Mouse (Mus musculus) kidney, adult 9 months (tissue): ENCODE data around the gene Hsh2d.

ENCODE experiments used
- DNase-seq: peaks from one replicate; pipeline ENCODE4 v3.0.0; 2022

The Hsh2d gene

DNA sequence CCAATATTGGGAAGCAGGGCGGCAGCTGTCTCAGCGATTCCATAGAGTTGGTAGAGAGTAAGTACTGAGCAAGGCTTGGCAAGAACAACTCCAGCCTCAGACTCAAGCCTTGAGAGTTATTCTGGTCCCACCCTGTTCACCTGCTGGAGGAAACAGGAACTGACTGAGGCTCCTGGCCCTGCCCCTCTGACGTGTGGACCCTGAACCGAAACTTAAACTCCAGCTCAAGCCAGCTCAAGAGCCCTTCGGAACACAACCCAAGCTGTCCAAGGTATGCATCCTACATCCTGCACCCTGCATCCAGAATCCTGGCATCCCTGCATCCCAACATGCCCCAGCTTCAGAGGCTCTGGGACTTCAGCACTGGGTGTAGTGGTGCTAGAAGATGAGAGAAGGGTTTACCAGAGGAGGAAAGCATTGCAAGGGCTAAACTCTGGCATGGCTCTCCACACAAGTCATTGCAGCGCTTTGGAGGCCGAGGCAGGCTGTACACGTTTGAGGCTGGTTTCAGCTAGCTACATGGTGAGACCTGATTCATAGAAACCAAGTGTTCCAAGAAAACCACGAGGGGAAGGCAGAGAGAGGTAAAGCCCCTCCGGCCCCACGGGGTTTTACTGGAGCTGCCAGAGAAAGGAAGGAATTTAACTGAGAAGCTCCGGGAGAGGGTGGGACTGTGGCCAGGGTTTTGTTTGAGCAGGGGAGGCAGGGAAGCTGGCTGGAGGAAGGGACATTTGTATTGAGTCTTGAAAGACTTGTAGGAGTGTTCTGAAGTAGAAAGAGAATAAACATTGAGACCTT is at the start of gene Hsh2d:
Hsh2d (plus strand) TSS at position 222 of the 798 bp plus-strand sequence.
- DNase-seq, result no peak

DNA sequence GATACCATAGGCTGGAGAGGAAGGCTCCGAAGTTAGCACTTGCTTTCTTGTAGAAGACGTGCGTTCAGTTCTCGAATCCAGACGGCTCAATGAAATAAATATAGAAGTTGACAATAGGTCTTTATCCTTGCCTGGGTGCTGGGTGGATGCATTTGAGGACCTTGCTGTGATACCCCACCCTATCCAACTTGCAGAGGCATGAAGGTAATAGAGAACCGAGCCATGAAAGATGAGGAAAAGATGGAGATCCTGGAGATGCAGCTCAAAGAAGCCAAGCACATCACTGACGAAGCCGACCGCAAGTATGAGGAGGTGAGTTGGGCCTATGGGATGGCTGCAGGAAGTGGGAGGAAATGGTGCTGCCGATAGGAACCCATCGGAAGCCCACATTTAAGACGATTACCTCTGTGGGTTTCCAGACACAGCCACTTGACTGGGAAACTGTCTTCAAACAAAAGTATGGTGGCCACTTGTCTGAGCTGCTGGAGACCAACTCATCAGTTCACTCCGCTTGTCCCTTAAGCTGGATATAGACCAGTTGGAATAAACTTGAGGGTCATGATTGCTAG is 46.1 kb upstream of the Hsh2d start:
- DNase-seq, result no peak

- no peak for DNase-seq
Observed at GRCm38 (mm10) chr8:72144345-72144975, 45.0 kb upstream of the Hsh2d start.

GRCm38 (mm10) chr8:72145511-72145910 is 43.9 kb upstream of the Hsh2d start:
- DNase-seq, result no peak

DNA sequence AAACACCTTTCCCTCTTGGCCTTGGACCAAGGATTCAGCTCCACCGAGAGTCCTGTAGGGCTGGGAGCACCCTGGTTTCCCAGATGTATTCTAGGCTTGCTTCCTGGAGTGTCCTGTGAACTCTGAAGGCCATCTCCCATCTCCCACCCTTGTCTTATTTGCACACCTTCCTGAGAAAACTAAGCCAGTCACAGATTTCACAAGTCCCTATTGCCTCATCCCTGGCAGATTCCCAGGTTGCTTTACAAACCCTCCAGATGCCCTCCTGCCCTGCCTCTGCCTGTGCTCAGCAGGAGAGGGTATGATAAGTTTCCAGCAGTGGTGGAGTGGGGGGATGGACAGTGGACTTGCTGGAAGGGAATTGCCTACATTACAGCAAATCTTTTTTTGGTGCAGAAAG is 43.4 kb upstream of the Hsh2d start:
- DNase-seq, result no peak

GRCm38 (mm10) chr8:72146556-72146955 is 42.9 kb upstream of the Hsh2d start:
- DNase-seq, result no peak

DNA sequence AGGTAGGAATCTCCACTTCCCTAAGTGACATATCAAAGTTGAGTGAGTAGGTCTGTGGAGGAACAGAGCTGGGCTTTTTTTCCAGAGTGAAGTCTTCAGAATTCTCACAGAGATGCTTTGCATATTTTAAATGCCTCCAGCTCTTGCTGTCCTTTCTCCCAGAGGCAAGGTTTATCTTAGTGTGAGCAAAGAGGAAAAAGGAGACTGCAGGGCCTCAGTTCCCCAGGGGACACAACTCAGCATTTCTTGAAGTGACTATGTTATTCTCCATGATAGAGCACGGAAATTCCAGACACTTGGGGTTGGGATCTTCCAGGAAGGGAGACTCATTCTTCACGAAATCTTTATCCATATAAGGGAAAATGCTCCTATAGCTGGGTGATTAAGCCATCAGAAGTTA is 42.2 kb upstream of the Hsh2d start:
- DNase-seq, result peak; percentile 36

GRCm38 (mm10) chr8:72149056-72149455 is 40.4 kb upstream of the Hsh2d start:
- DNase-seq, result no peak

GRCm38 (mm10) chr8:72151418-72152078 is 37.9 kb upstream of the Hsh2d start:
- no peak for DNase-seq

GRCm38 (mm10) chr8:72153382-72153781 is 36.1 kb upstream of the Hsh2d start:
- no peak for DNase-seq

DNA sequence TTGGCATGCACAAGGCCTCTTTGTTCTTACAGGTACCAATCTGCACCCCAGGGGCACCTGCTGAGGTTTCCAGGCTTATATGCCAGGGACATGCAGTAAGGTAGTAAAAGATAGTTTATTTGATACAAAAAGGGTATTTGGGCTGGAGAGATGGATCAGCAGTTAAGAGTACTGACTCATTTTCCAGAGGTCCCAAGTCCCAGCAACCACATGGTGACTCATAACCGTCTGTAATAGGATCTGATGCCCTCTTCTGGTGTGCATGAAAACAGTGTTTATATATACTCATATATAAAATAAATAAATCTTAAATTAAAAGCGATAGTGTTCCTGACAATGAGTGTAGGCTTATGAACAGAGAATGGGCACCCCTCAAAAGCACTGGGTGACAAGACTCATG is 31.3 kb upstream of the Hsh2d start:
- DNase-seq, result no peak

DNA sequence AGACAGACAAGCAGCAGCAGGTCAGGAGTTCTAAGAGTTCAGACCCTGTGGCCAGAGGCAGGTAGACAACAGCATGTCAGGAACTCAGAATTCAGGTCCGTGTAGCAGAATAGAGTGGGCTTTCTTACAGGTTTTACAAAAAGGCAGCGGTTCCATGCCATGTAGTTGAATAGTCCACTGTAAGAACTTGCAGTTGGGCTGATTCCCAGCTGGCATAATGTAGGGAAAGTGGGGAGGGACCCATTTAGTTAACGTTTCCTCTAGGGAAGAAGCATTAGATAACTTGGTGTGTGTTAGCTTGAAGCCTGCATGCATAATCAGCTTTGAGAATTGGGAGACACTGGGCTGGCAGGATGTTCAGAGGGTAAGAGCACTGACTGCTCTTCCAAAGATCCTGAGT is 30.7 kb upstream of the Hsh2d start:
- DNase-seq, result no peak

DNA sequence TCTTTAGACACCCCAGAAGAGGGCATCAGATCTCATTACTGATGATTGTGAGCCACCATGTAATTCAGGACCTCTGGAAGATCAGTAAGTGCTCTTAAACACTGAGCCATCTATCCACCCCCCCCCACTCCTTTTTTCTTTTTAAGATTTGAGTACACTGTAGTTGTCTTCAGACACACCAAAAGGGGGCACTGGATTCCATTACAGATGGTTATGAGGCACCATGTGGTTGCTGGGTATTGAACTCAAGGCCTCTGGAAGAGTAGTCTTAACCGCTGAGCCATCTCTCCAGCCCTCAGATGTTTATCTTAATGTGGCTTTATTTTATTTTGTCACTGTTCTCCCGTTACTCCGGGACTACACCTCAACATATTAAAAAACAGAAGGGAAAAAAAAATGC is 29.4 kb upstream of the Hsh2d start:
- DNase-seq, result no peak

DNA sequence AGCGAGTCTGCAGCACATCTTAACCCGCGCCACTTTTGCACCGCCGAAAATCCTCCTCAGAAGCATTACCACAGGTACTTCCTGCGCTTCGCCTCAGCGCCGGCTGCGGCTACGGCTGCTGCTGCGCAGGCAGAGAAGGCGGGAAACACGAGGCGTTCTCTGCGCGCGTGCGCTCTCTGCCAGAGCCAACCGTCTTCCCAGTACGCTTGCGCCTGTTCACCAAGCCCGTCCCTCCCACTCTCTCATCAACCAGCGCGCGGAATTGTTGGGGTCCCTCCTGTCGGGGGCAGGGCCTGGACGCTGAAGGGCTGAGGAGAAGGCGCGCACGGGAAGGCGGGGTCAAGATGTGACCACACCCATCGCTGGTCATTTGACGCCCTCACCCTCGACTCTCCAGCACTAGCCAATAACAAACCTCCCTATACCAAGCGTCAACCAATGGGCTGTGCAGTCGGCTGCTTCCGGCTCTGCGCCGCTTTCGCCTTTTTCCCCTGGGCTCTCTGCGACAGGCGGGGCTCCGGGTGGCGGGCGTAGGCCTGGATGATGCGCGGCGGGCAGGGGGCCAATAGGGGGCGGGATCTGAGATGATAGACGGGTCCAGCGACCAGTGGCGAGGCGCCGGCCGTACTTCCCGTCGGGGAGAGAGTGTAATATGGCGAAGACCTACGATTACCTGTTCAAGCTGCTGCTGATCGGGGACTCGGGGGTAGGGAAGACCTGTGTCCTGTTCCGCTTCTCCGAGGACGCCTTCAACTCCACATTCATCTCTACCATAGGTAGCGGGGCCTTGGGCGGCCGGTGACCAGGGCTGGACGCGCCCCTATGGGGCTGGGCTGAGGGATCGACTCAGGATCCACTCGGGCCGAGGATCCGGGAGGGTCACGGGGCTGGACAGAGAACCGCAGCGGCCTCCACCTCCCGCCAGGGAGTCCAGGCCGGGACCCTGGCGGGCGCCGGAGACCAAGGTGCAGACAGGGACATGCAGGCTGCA is 28.4 kb upstream of the Hsh2d start, which contains the start of gene Rab8a:
Rab8a (plus strand) TSS at position 494 of the 991 bp plus-strand sequence.
- DNase-seq, result peak; percentile 100

- DNase-seq, result no peak
Observed at GRCm38 (mm10) chr8:72162821-72163220, 26.6 kb upstream of the Hsh2d start.

GRCm38 (mm10) chr8:72169098-72169668 is 20.3 kb upstream of the Hsh2d start:
- no peak for DNase-seq

DNA sequence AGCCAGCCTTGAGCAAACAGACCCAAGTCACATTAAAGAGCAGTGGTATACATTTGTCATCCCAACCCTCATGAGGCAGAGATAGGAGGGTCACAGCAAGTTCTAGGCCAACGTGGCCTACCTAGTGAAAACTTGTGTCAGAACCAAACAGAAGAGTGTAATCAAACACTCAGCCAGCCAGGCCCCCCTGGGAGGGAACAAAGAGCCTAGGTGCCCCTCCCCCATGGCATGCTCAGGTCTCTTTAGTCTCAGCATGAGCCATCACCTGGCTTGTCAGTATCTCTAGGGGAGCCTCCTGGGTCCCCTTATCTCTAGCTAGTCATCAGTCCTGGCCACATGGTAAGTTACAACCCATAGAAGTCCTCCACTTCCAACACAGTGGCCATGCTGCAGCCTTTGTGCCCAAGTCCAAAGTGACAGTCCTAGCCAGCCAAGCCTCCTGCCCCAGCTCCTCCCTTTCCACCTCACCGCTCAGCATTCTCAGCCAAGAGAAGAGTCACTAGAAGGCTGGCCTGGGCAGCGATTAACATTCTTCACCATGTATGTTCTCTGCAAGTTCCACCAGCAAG is 19.7 kb upstream of the Hsh2d start:
- peak; percentile 86 for DNase-seq

GRCm38 (mm10) chr8:72177346-72177925 is 12.0 kb upstream of the Hsh2d start:
- peak; percentile 69 for DNase-seq

DNA sequence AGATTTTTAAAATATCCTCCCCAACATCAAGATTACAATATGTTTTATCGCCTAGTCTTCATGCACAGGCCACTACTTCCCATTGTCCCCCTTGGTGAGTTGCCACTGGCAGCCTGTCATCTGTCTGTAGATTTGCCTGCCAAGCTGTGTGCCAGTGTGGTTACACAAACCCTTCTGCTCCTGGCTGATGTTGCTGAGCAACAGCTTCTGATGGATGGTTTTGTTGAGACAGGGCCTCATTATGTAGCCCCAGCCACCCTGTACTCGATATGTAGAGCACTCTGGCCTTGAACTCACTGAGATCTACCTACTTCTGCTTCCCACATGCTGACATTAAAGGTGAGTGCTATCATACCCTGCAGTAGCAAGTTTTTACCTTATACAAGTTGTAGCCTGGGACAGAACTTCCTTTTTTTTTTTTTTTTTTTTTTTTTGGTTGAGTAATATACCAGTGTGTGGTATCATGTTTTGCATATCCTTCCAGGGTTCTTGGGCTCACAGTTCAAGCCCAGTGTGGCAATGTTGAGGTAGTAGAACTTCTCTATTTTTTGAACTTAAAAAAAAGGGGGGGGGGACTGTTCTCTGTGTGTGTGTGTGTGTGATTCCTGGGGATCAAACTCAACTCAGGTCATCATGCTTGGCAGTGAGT is 5.8 kb upstream of the Hsh2d start:
- no peak for DNase-seq

- DNase-seq, result no peak
Observed at GRCm38 (mm10) chr8:72187793-72188331, 1.6 kb upstream of the Hsh2d start.
